Mouse (Mus musculus): Measurements from ENCODE around the gene Slc25a38. TPM values are rescaled to one million over a fixed set of nuclear protein-coding genes. Genes with fewer than 3 reads are reported as not detected.
"Not testable (repeated sequence)": the region's sequence is repeated elsewhere in the genome, so short reads cannot be mapped to it uniquely, and the experiment has no call there.

Gene Slc25a38
- polyA plus RNA-seq, 1 experiment from 2014 or later = 43.6 TPM

- no peak within 1 kb of the TSS for H3K9ac ChIP-seq (ENCODE audit: low read depth, low read length)
- no peaks in the 10 kb centered on the region for H3K36me3 ChIP-seq (ENCODE audit: control insufficient read depth, insufficient read depth, low read length)
- no peaks in the 10 kb centered on the region for H3K9me3 ChIP-seq (replicated peaks; ENCODE audit: control insufficient read depth, low read length, poor library complexity, severe bottlenecking)
- no peak for ATAC-seq
- H3K4me3 ChIP-seq (ENCODE audit: low read depth, low read length) = no peak within 1 kb of the TSS
- no peaks in the 10 kb centered on the region for H3K4me1 ChIP-seq (ENCODE audit: control insufficient read depth, insufficient read depth, low read length)
- 85% methylated on average over 5 of the region's 5 CpGs for WGBS
- H3K27me3 ChIP-seq (ENCODE audit: control insufficient read depth, insufficient read depth, low read depth, low read length) = no peaks in the 10 kb centered on the region
- H3K4me2 ChIP-seq (ENCODE audit: low read length) = no peak within 1 kb of the TSS
- H3K27ac ChIP-seq (ENCODE audit: low read length) = no peak within 1 kb of the TSS
These were observed 18.4 kb upstream of the Slc25a38 start, which contains the start of gene Ccr8 for GRCm38 (mm10) chr9:120091696-120092238. Gene Ccr8, plus strand, starts transcription at chr9:120092114.

- no peaks in the 10 kb centered on the region for H3K9me3 ChIP-seq (replicated peaks; ENCODE audit: control insufficient read depth, low read length, poor library complexity, severe bottlenecking)
- H3K27ac ChIP-seq (ENCODE audit: low read length) = no peak overlapping the region
- WGBS = 93% methylated on average over 13 of the region's 13 CpGs
- no peaks in the 10 kb centered on the region for H3K36me3 ChIP-seq (ENCODE audit: control insufficient read depth, insufficient read depth, low read length)
- no peak overlapping the region for H3K4me2 ChIP-seq (ENCODE audit: low read length)
- H3K4me1 ChIP-seq (ENCODE audit: control insufficient read depth, insufficient read depth, low read length) = no peaks in the 10 kb centered on the region
- H3K27me3 ChIP-seq (ENCODE audit: control insufficient read depth, insufficient read depth, low read depth, low read length) = no peaks in the 10 kb centered on the region
- no peak overlapping the region for H3K9ac ChIP-seq (ENCODE audit: low read depth, low read length)
- no peak for ATAC-seq
- no peak overlapping the region for H3K4me3 ChIP-seq (ENCODE audit: low read depth, low read length)
These were observed 16.5 kb upstream of the Slc25a38 start for GRCm38 (mm10) chr9:120093701-120094100.

GRCm38 (mm10) chr9:120095886-120096285 lies 14.3 kb upstream of the Slc25a38 start:
- Histone ChIP-seq H3K36me3 (ENCODE audit: control insufficient read depth, insufficient read depth, low read length) (no peaks in the 10 kb centered on the region), H3K4me3 (ENCODE audit: low read depth, low read length) (no peak overlapping the region), H3K4me1 (ENCODE audit: control insufficient read depth, insufficient read depth, low read length) (no peaks in the 10 kb centered on the region), H3K9me3 (replicated peaks; ENCODE audit: control insufficient read depth, low read length, poor library complexity, severe bottlenecking) (no peaks in the 10 kb centered on the region), H3K9ac (ENCODE audit: low read depth, low read length) (no peak overlapping the region), H3K27ac (ENCODE audit: low read length) (no peak overlapping the region), H3K27me3 (ENCODE audit: control insufficient read depth, insufficient read depth, low read depth, low read length) (no peaks in the 10 kb centered on the region), H3K4me2 (ENCODE audit: low read length) (no peak overlapping the region)
- WGBS = 79% methylated on average over 7 of the region's 7 CpGs
- ATAC-seq = no peak

- H3K9ac ChIP-seq (ENCODE audit: low read depth, low read length) = no peak overlapping the region
- WGBS = 25% methylated on average over 7 of the region's 7 CpGs
- no peak for ATAC-seq
These were observed 11.5 kb upstream of the Slc25a38 start for GRCm38 (mm10) chr9:120098682-120099081.

GRCm38 (mm10) chr9:120099304-120099703 lies 10.9 kb upstream of the Slc25a38 start:
- Histone ChIP-seq H3K27ac (ENCODE audit: low read length) (no peak overlapping the region), H3K9ac (ENCODE audit: low read depth, low read length) (no peak overlapping the region), H3K36me3 (ENCODE audit: control insufficient read depth, insufficient read depth, low read length) (no peaks in the 10 kb centered on the region), H3K27me3 (ENCODE audit: control insufficient read depth, insufficient read depth, low read depth, low read length) (no peaks in the 10 kb centered on the region), H3K4me3 (ENCODE audit: low read depth, low read length) (no peak overlapping the region), H3K4me2 (ENCODE audit: low read length) (no peak overlapping the region), H3K4me1 (ENCODE audit: control insufficient read depth, insufficient read depth, low read length) (no peaks in the 10 kb centered on the region), H3K9me3 (replicated peaks; ENCODE audit: control insufficient read depth, low read length, poor library complexity, severe bottlenecking) (no peaks in the 10 kb centered on the region)
- WGBS = 88% methylated on average over 8 of the region's 8 CpGs
- ATAC-seq = no peak

More at GRCm38 (mm10) chr9:120098682-120099081, 11.5 kb upstream of the Slc25a38 start:
- Histone ChIP-seq H3K9me3 (replicated peaks; ENCODE audit: control insufficient read depth, low read length, poor library complexity, severe bottlenecking) (no peaks in the 10 kb centered on the region), H3K4me2 (ENCODE audit: low read length) (no peak overlapping the region), H3K27ac (ENCODE audit: low read length) (no peak overlapping the region), H3K4me3 (ENCODE audit: low read depth, low read length) (no peak overlapping the region), H3K4me1 (ENCODE audit: control insufficient read depth, insufficient read depth, low read length) (no peaks in the 10 kb centered on the region), H3K36me3 (ENCODE audit: control insufficient read depth, insufficient read depth, low read length) (no peaks in the 10 kb centered on the region), H3K27me3 (ENCODE audit: control insufficient read depth, insufficient read depth, low read depth, low read length) (no peaks in the 10 kb centered on the region)

- no peak for ATAC-seq
- Histone ChIP-seq H3K9ac (ENCODE audit: low read depth, low read length) (no peak overlapping the region), H3K27me3 (ENCODE audit: control insufficient read depth, insufficient read depth, low read depth, low read length) (no peaks in the 10 kb centered on the region), H3K4me1 (ENCODE audit: control insufficient read depth, insufficient read depth, low read length) (no peaks in the 10 kb centered on the region), H3K4me3 (ENCODE audit: low read depth, low read length) (no peak overlapping the region), H3K4me2 (ENCODE audit: low read length) (no peak overlapping the region), H3K27ac (ENCODE audit: low read length) (no peak overlapping the region), H3K9me3 (replicated peaks; ENCODE audit: control insufficient read depth, low read length, poor library complexity, severe bottlenecking) (no peaks in the 10 kb centered on the region), H3K36me3 (ENCODE audit: control insufficient read depth, insufficient read depth, low read length) (no peaks in the 10 kb centered on the region)
- 96% methylated on average over 2 of the region's 2 CpGs for WGBS
These were observed 9.0 kb upstream of the Slc25a38 start for GRCm38 (mm10) chr9:120101165-120101564.

- not testable (repeated sequence) for H3K4me1 ChIP-seq (ENCODE audit: control insufficient read depth, insufficient read depth, low read length); H3K9me3 ChIP-seq (replicated peaks; ENCODE audit: control insufficient read depth, low read length, poor library complexity, severe bottlenecking); H3K27ac ChIP-seq (ENCODE audit: low read length); ATAC-seq; H3K36me3 ChIP-seq (ENCODE audit: control insufficient read depth, insufficient read depth, low read length); H3K27me3 ChIP-seq (ENCODE audit: control insufficient read depth, insufficient read depth, low read depth, low read length); H3K9ac ChIP-seq (ENCODE audit: low read depth, low read length); H3K4me3 ChIP-seq (ENCODE audit: low read depth, low read length); H3K4me2 ChIP-seq (ENCODE audit: low read length)
- WGBS = 98% methylated on average over 12 of the region's 12 CpGs
These were observed 1.2 kb upstream of the Slc25a38 start for GRCm38 (mm10) chr9:120108953-120109352.

GRCm38 (mm10) chr9:120111156-120111945 lies 1.2 kb downstream of the Slc25a38 start:
- 86% methylated on average over 15 of the region's 15 CpGs for WGBS
- H3K9ac ChIP-seq (ENCODE audit: low read depth, low read length) = peak overlapping the region; percentile 78
- H3K36me3 ChIP-seq (ENCODE audit: control insufficient read depth, insufficient read depth, low read length) = no peaks in the 10 kb centered on the region
- peak overlapping the region; percentile 95 for H3K27ac ChIP-seq (ENCODE audit: low read length)
- H3K4me3 ChIP-seq (ENCODE audit: low read depth, low read length) = peak overlapping the region; percentile 77
- no peak for ATAC-seq
- H3K4me2 ChIP-seq (ENCODE audit: low read length) = peak overlapping the region; percentile 61
- no peaks in the 10 kb centered on the region for H3K27me3 ChIP-seq (ENCODE audit: control insufficient read depth, insufficient read depth, low read depth, low read length)
- peaks cover 8% of the 10 kb centered on the region for H3K4me1 ChIP-seq (ENCODE audit: control insufficient read depth, insufficient read depth, low read length)
- H3K9me3 ChIP-seq (replicated peaks; ENCODE audit: control insufficient read depth, low read length, poor library complexity, severe bottlenecking) = no peaks in the 10 kb centered on the region

- WGBS = 93% methylated on average over 6 of the region's 6 CpGs
- Histone ChIP-seq H3K27ac (ENCODE audit: low read length) (no peak overlapping the region), H3K4me1 (ENCODE audit: control insufficient read depth, insufficient read depth, low read length) (peaks cover 8% of the 10 kb centered on the region), H3K4me2 (ENCODE audit: low read length) (no peak overlapping the region), H3K27me3 (ENCODE audit: control insufficient read depth, insufficient read depth, low read depth, low read length) (no peaks in the 10 kb centered on the region), H3K9ac (ENCODE audit: low read depth, low read length) (no peak overlapping the region), H3K36me3 (ENCODE audit: control insufficient read depth, insufficient read depth, low read length) (0 out of 2 replicates have a peak, but pooled peaks cover 2% of the 10 kb centered on the region), H3K4me3 (ENCODE audit: low read depth, low read length) (no peak overlapping the region), H3K9me3 (replicated peaks; ENCODE audit: control insufficient read depth, low read length, poor library complexity, severe bottlenecking) (no peaks in the 10 kb centered on the region)
- no peak for ATAC-seq
These were observed 2.3 kb downstream of the Slc25a38 start for GRCm38 (mm10) chr9:120112472-120112871.
